Mouse (Mus musculus) small intestine, adult 2 months (tissue): ENCODE results near the gene Ikzf4.

Experiments used
- CTCF ChIP-seq: fragments of 200-500 bp; IDR thresholded peaks from 2 replicates; pipeline ENCODE4 v1.5.1; 2012; ENCODE audit warnings: low read depth, mild to moderate bottlenecking, control low read depth, inconsistent platforms, low read length, moderate library complexity, mixed read lengths; ENCODE audit not compliant: insufficient replicate concordance, insufficient read length; ENCODE audit errors: extremely low read depth
- POLR2A ChIP-seq: fragments of 200-500 bp; IDR thresholded peaks from 2 replicates; pipeline ENCODE4 v1.6.1; 2012; ENCODE audit warnings: low read depth, mild to moderate bottlenecking, control low read depth, inconsistent platforms, low read length, moderate library complexity

- TF ChIP-seq POLR2A (no peak), CTCF (no peak)
These were observed 25.6 kb downstream of the Ikzf4 start for GRCm38 (mm10) chr10:128620241-128620640.
